28 mouse cellular contexts compared by ENCODE assay signal in the genomic region with DNA sequence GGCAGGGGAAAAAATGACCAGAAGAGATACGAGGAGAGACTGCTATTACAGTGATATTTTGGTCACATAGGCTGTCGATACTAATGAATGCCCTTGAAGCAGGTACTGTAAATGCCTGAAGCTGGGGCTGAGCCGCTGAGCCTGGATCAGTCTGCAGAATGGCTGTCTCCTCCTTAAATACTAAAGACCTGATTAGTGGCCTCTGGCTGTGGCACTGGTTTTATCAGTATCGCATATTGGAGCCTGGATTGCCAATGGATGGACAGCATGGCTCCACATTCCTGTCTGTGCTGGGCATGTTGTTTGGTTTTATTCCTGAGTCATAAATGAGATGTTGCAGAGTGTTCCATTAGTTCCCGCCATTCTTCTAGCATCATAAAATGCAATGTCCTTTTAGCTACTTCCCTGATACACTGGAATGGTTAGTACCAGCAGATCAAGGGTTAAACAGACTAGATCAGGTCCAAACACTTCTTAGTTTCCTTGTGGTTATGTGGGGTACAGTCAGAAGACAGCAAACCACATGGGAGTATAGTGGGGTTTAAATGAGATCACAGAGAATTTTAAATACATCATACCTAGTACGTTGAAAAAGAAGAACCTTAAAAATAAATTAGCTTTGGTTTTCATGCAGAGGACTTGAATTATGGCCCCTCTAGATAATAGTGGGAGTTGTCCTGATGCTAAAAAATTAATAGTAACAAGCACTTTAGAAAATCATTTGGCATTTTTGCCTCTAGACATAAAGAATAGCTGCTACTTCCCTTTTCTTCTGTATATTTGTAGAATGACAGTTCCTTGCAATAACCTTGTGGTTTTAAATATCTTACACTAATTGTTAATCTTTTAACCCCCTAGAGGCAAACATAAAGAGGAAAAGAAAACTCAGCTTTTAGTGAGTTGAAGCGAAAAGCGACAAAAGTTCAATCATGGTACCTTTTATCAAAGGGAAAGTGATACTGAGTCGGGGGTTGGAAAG.
DNase-seq lines count a peak whose midpoint lies in the region; ATAC-seq lines count a peak whose summit lies in the region.
"Had no signal": no experiment of that assay in that cellular context is flagged by ENCODE, and none has a peak within 500 bp of the region (broad histone marks: within the 10 kb centered on the region; RNA-seq: fewer than 3 reads in every experiment).

No protein-coding gene starts in this region.

- no peak for ATAC-seq in midbrain, embryonic 14.5 days (ENCODE audit: low FRiP score, low TSS enrichment)
- peak; percentile 76 for ATAC-seq in megakaryocyte progenitor cell, adult 5-6 weeks (replicated peaks; ENCODE audit: poor library complexity)
- ATAC-seq: intestine, postnatal 0 days had no signal

- H3K27ac ChIP-seq in midbrain, embryonic 10.5 days (replicated peaks): peak overlapping the region; percentile 63; the same call in 1 of the 2 replicates
- no peak overlapping the region; the same call in 1 of the 2 replicates for H3K27ac ChIP-seq in midbrain, embryonic 14.5 days (replicated peaks; ENCODE audit: low read depth, low read length)
- H3K27ac ChIP-seq: heart, embryonic 15.5 days; hindbrain, embryonic 13.5 days; left cerebral cortex, adult 2 months; limb, embryonic 13.5 days; midbrain, embryonic 12.5 days had no signal

- H3K4me3 ChIP-seq in midbrain, embryonic 10.5 days: no peak overlapping the region
- no peak overlapping the region for H3K4me3 ChIP-seq in midbrain, embryonic 14.5 days (replicated peaks; ENCODE audit: low read depth, low read length)
- H3K4me3 ChIP-seq: heart, embryonic 15.5 days; hindbrain, embryonic 13.5 days; left cerebral cortex, adult 2 months; limb, embryonic 13.5 days; lung, embryonic 15.5 days; midbrain, embryonic 12.5 days had no signal

- H3K36me3 ChIP-seq in midbrain, embryonic 10.5 days: no peaks in the 10 kb centered on the region
- H3K36me3 ChIP-seq in midbrain, embryonic 14.5 days (ENCODE audit: control insufficient read depth, insufficient read depth, low read length): no peaks in the 10 kb centered on the region
- H3K36me3 ChIP-seq: G1E; heart, embryonic 15.5 days; hindbrain, embryonic 13.5 days; limb, embryonic 13.5 days; lung, embryonic 15.5 days; midbrain, embryonic 12.5 days had no signal

- no peaks in the 10 kb centered on the region for H3K27me3 ChIP-seq in midbrain, embryonic 10.5 days (ENCODE audit: low read depth, poor library complexity, severe bottlenecking)
- H3K27me3 ChIP-seq in midbrain, embryonic 14.5 days (ENCODE audit: control insufficient read depth, insufficient read depth, low read length): no peaks in the 10 kb centered on the region
- H3K27me3 ChIP-seq: heart, embryonic 15.5 days; hindbrain, embryonic 13.5 days; limb, embryonic 13.5 days; midbrain, embryonic 12.5 days had no signal

- 91% methylated on average over 9 of the region's 9 CpGs for WGBS in midbrain, embryonic 10.5 days
- 83% methylated on average over 9 of the region's 9 CpGs for WGBS in midbrain, embryonic 14.5 days

- no peak overlapping the region for H3K9ac ChIP-seq in midbrain, embryonic 14.5 days (replicated peaks; ENCODE audit: low read length)
- H3K9ac ChIP-seq: heart, embryonic 15.5 days; hindbrain, embryonic 13.5 days; limb, embryonic 13.5 days; lung, embryonic 15.5 days; midbrain, embryonic 12.5 days had no signal

- H3K4me1 ChIP-seq in midbrain, embryonic 10.5 days: peaks cover 35% of the 10 kb centered on the region
- H3K4me1 ChIP-seq in midbrain, embryonic 14.5 days (ENCODE audit: control insufficient read depth, insufficient read depth, low read length): peaks cover 23% of the 10 kb centered on the region

- intact Hi-C loops in heart, postnatal 14 days (cut with DNase I): no loop called here

- no peaks in the 10 kb centered on the region for H3K9me3 ChIP-seq in midbrain, embryonic 10.5 days (replicated peaks)
- H3K9me3 ChIP-seq in midbrain, embryonic 14.5 days (ENCODE audit: control insufficient read depth, low read length): no peaks in the 10 kb centered on the region
- H3K9me3 ChIP-seq: heart, embryonic 15.5 days; hindbrain, embryonic 13.5 days; limb, embryonic 13.5 days; lung, embryonic 15.5 days; midbrain, embryonic 12.5 days had no signal

- H3K4me2 ChIP-seq in midbrain, embryonic 14.5 days (ENCODE audit: low read length): no peak overlapping the region
- H3K4me2 ChIP-seq: heart, embryonic 15.5 days; hindbrain, embryonic 13.5 days; limb, embryonic 13.5 days; liver, embryonic 11.5 days; lung, embryonic 15.5 days; midbrain, embryonic 12.5 days had no signal

- DNase-seq in heart, adult 11 months: peak; percentile 51
- DNase-seq in heart, postnatal 14 days: no peak
- DNase-seq in midbrain, embryonic 10.5 days (ENCODE audit: low spot score): no peak
- DNase-seq in midbrain, embryonic 14.5 days: no peak
- peak; percentile 14 for DNase-seq in c-Kit-positive CD71-negative TER-119-negative erythroid progenitor cells, embryonic 14.5 days (ENCODE audit: low read depth)
- DNase-seq in cerebellum, postnatal 36 days: no peak
- DNase-seq in ovary, postnatal 14 days (ENCODE audit: low spot score): no peak
- DNase-seq: adrenal gland, postnatal 14 days; cerebellum, adult 18-20 months; cerebellum, postnatal 10 days; gastrocnemius, postnatal 36 days; heart, postnatal 36 days; kidney, adult 9 months; kidney, postnatal 10 days; lung, postnatal 36 days; right cerebral cortex, adult 18-20 months; thymus, adult 2 months; thymus, postnatal 36 days had no signal

Comparison
In these comparisons a context has a peak if more than half of its experiments do, and no peak if none do; other contexts are left out.
1. DNase-seq: peak in heart, adult 11 months (single experiment) and c-Kit-positive CD71-negative TER-119-negative erythroid progenitor cells, embryonic 14.5 days (single experiment); none in heart, postnatal 14 days (0 of 2), midbrain, embryonic 10.5 days (single experiment), midbrain, embryonic 14.5 days (single experiment), cerebellum, postnatal 36 days (0 of 2) and ovary, postnatal 14 days (single experiment).